Mouse (Mus musculus): Measurements from ENCODE around the gene Prl7a2.

The Prl7a2 gene

GRCm38 (mm10) chr13:27667936-27668335 lies at the start of gene Prl7a2:
TSS of gene Prl7a2 (minus strand) at chr13:27668036.
- DNase-seq: no peak

- DNase-seq: no peak
Measured at GRCm38 (mm10) chr13:27716636-27717035, 48.8 kb upstream of the Prl7a2 start, which contains the start of gene Prl7d1. TSS of gene Prl7d1 (minus strand) at chr13:27716736.

- DNase-seq: no peak
Measured at GRCm38 (mm10) chr13:27706521-27706920, 38.7 kb upstream of the Prl7a2 start.

GRCm38 (mm10) chr13:27660747-27661146 lies 7.1 kb downstream of the Prl7a2 start:
- DNase-seq: no peak

GRCm38 (mm10) chr13:27642393-27642792 lies 25.4 kb downstream of the Prl7a2 start, which contains the start of gene Prl7a1:
TSS of gene Prl7a1 (minus strand) at chr13:27642493.
- no peak for DNase-seq

- no peak for DNase-seq
Measured at GRCm38 (mm10) chr13:27610482-27610881, 57.4 kb downstream of the Prl7a2 start, which contains the start of gene Prl7b1. TSS of gene Prl7b1 (minus strand) at chr13:27610582.

Measured in embryo, embryonic 11 days (tissue).